Mouse (Mus musculus): Measurements from ENCODE around the gene Tnrc6b. TPM values are rescaled to one million over a fixed set of nuclear protein-coding genes. Genes with fewer than 3 reads are reported as not detected.

Tnrc6b gene
- polyA plus RNA-seq, 2 experiments, result 8.1 to 8.8 TPM

DNA sequence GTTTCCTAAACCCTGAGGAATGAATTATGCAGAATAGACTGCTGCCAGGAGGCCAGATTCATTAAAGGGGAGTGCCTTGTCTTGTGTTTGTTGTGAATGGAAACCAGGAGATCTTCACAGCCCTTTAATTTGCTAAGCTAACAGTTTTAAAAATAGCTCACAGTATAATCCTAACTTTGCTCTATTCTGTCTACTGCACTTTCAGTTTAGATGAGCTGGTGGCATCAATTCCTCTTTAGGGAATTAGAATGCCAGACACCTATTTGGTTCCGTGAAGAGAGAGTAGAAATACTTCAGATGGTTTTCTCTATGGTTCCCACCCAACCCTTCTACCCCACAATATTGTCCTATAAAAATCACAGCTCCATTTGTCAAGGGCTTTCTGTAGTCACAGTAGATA, 74.6 kb downstream of the Tnrc6b start:
- no peaks in the 10 kb centered on the region for H3K27me3 ChIP-seq (ENCODE audit: control insufficient read depth, insufficient read depth, low read length)
- 71% methylated on average over 1 of the region's 1 CpGs for WGBS (ENCODE audit: insufficient replicate concordance)
- no peak overlapping the region for H3K4me3 ChIP-seq (ENCODE audit: insufficient read depth in 1 of 2, low read depth in 2 of 2, low read length in 2 of 2)
- H3K9me3 ChIP-seq (ENCODE audit: control insufficient read depth, low read length), result no peaks in the 10 kb centered on the region
- no peak for DNase-seq (ENCODE audit: low read depth in 3 of 3, low spot score in 3 of 3)
- no peaks in the 10 kb centered on the region for H3K36me3 ChIP-seq (replicated peaks; ENCODE audit: control insufficient read depth, insufficient read depth, low read depth)
- ATAC-seq (ENCODE audit: insufficient read depth), result no peak
- TF ChIP-seq CTCF (IDR thresholded peaks at IDR 0.05; ENCODE audit: low read depth) (no peak), EP300 (IDR thresholded peaks at IDR 0.05; ENCODE audit: low read depth) (no peak)
- H3K27ac ChIP-seq, result no peak overlapping the region
- H3K4me2 ChIP-seq (ENCODE audit: low read depth), result no peak overlapping the region
- peaks cover 2 to 6% of the 10 kb centered on the region in 2 experiments; a peak in 1 of 4 replicates for H3K4me1 ChIP-seq (replicated peaks; ENCODE audit: control insufficient read depth in 2 of 2, insufficient read depth in 2 of 2, low read length in 1 of 2)
- H3K9ac ChIP-seq (replicated peaks), result no peak overlapping the region

GRCm38 (mm10) chr15:80787746-80788145, 76.6 kb downstream of the Tnrc6b start:
- no peaks in the 10 kb centered on the region for H3K27me3 ChIP-seq (ENCODE audit: control insufficient read depth, insufficient read depth, low read length)
- H3K27ac ChIP-seq, result no peak overlapping the region
- H3K4me3 ChIP-seq (ENCODE audit: insufficient read depth in 1 of 2, low read depth in 2 of 2, low read length in 2 of 2), result no peak overlapping the region
- H3K36me3 ChIP-seq (replicated peaks; ENCODE audit: control insufficient read depth, insufficient read depth, low read depth), result no peaks in the 10 kb centered on the region
- H3K4me1 ChIP-seq (replicated peaks; ENCODE audit: control insufficient read depth in 2 of 2, insufficient read depth in 2 of 2, low read length in 1 of 2), result peaks cover 2 to 6% of the 10 kb centered on the region in 2 experiments; a peak in 1 of 4 replicates
- ATAC-seq (ENCODE audit: insufficient read depth), result no peak
- H3K9me3 ChIP-seq (ENCODE audit: control insufficient read depth, low read length), result no peaks in the 10 kb centered on the region
- TF ChIP-seq EP300 (IDR thresholded peaks at IDR 0.05; ENCODE audit: low read depth) (no peak), CTCF (IDR thresholded peaks at IDR 0.05; ENCODE audit: low read depth) (no peak)
- DNase-seq (ENCODE audit: low read depth in 3 of 3, low spot score in 3 of 3), result no peak
- WGBS (ENCODE audit: insufficient replicate concordance), result 75% methylated on average over 4 of the region's 4 CpGs
- no peak overlapping the region for H3K9ac ChIP-seq (replicated peaks)
- H3K4me2 ChIP-seq (ENCODE audit: low read depth), result no peak overlapping the region

- no peak for ATAC-seq (ENCODE audit: insufficient read depth)
- DNase-seq (ENCODE audit: low read depth in 3 of 3, low spot score in 3 of 3), result no peak
- Histone ChIP-seq H3K9me3 (ENCODE audit: control insufficient read depth, low read length) (no peaks in the 10 kb centered on the region), H3K4me1 (replicated peaks; ENCODE audit: control insufficient read depth in 2 of 2, insufficient read depth in 2 of 2, low read length in 1 of 2) (peaks cover 3 to 4% of the 10 kb centered on the region in 2 experiments), H3K9ac (replicated peaks) (no peak overlapping the region), H3K4me3 (ENCODE audit: insufficient read depth in 1 of 2, low read depth in 2 of 2, low read length in 2 of 2) (no peak overlapping the region), H3K36me3 (replicated peaks; ENCODE audit: control insufficient read depth, insufficient read depth, low read depth) (no peaks in the 10 kb centered on the region), H3K27me3 (ENCODE audit: control insufficient read depth, insufficient read depth, low read length) (no peaks in the 10 kb centered on the region), H3K4me2 (ENCODE audit: low read depth) (no peak overlapping the region), H3K27ac (no peak overlapping the region)
- WGBS (ENCODE audit: insufficient replicate concordance), result 53% methylated on average over 3 of the region's 3 CpGs
- no peak for TF ChIP-seq EP300 (IDR thresholded peaks at IDR 0.05; ENCODE audit: low read depth)
- TF ChIP-seq CTCF (IDR thresholded peaks at IDR 0.05; ENCODE audit: low read depth), result no peak
These were observed 81.4 kb downstream of the Tnrc6b start for GRCm38 (mm10) chr15:80792556-80792955.

GRCm38 (mm10) chr15:80795076-80795475, 84.0 kb downstream of the Tnrc6b start:
- no peak for DNase-seq (ENCODE audit: low read depth in 3 of 3, low spot score in 3 of 3)
- Histone ChIP-seq H3K4me3 (ENCODE audit: insufficient read depth in 1 of 2, low read depth in 2 of 2, low read length in 2 of 2) (no peak overlapping the region), H3K36me3 (replicated peaks; ENCODE audit: control insufficient read depth, insufficient read depth, low read depth) (no peaks in the 10 kb centered on the region), H3K27ac (no peak overlapping the region), H3K4me2 (ENCODE audit: low read depth) (no peak overlapping the region), H3K9ac (replicated peaks) (no peak overlapping the region), H3K9me3 (ENCODE audit: control insufficient read depth, low read length) (no peaks in the 10 kb centered on the region), H3K27me3 (ENCODE audit: control insufficient read depth, insufficient read depth, low read length) (no peaks in the 10 kb centered on the region), H3K4me1 (replicated peaks; ENCODE audit: control insufficient read depth in 2 of 2, insufficient read depth in 2 of 2, low read length in 1 of 2) (peaks cover 6% of the 10 kb centered on the region in 2 experiments)
- 78% methylated on average over 1 of the region's 1 CpGs for WGBS (ENCODE audit: insufficient replicate concordance)
- no peak for ATAC-seq (ENCODE audit: insufficient read depth)
- no peak for TF ChIP-seq CTCF (IDR thresholded peaks at IDR 0.05; ENCODE audit: low read depth)
- no peak for TF ChIP-seq EP300 (IDR thresholded peaks at IDR 0.05; ENCODE audit: low read depth)

DNA sequence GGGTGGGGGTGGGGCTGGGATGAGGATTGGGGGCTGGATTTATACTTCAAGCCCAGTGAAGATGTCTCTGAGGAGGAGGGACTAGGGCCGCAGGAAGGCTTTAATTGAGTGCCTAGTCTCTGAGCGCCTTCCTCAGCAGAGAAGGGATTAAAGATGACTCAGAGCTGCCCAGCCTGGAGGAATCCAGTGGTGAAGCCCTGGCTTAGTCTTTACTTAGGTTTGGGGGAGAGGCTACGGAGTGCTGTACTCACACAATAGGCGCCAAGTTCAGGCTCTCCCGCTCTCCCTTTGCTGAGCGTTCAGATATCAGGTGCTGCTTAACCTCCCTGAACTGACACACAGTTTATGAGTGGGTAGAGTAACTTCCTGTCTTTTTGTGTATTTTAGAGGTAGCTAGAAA, 86.6 kb downstream of the Tnrc6b start:
- ATAC-seq (ENCODE audit: insufficient read depth) (peak; percentile 58), DNase-seq (ENCODE audit: low read depth in 3 of 3, low spot score in 3 of 3) (peak in 1 of 3 experiments; percentile 58)
- H3K27me3 ChIP-seq (ENCODE audit: control insufficient read depth, insufficient read depth, low read length), result no peaks in the 10 kb centered on the region
- peak overlapping the region; percentile 92 for H3K4me2 ChIP-seq (ENCODE audit: low read depth)
- peak overlapping the region; percentile 89 to 90 for H3K4me3 ChIP-seq (ENCODE audit: insufficient read depth in 1 of 2, low read depth in 2 of 2, low read length in 2 of 2)
- peaks cover 17 to 23% of the 10 kb centered on the region in 2 experiments for H3K4me1 ChIP-seq (replicated peaks; ENCODE audit: control insufficient read depth in 2 of 2, insufficient read depth in 2 of 2, low read length in 1 of 2)
- H3K9me3 ChIP-seq (ENCODE audit: control insufficient read depth, low read length), result no peaks in the 10 kb centered on the region
- no peak for TF ChIP-seq EP300 (IDR thresholded peaks at IDR 0.05; ENCODE audit: low read depth)
- H3K9ac ChIP-seq (replicated peaks), result peak overlapping the region; percentile 96
- H3K27ac ChIP-seq, result peak overlapping the region; percentile 87
- WGBS (ENCODE audit: insufficient replicate concordance), result 4% methylated on average over 6 of the region's 6 CpGs
- H3K36me3 ChIP-seq (replicated peaks; ENCODE audit: control insufficient read depth, insufficient read depth, low read depth), result no peaks in the 10 kb centered on the region
